Mouse (Mus musculus) kidney, embryonic 16.5 days (tissue): Measurements from ENCODE around the gene Acsl1. TPM values are rescaled to one million over a fixed set of nuclear protein-coding genes. Genes with fewer than 3 reads are reported as not detected.
"Not testable (repeated sequence)": the region's sequence is repeated elsewhere in the genome, so short reads cannot be mapped to it uniquely, and the experiment has no call there.

Source experiments
- ATAC-seq: fragments of 200-750 bp; cut with Nextera tagmentation; 2 replicates; pipeline ENCODE4 v1.8.0; 2017; ENCODE audit warnings: moderate TSS enrichment; ENCODE audit not compliant: low FRiP score, low TSS enrichment
- H3K27ac ChIP-seq: fragments of 300-500 bp; sonication (generic); 2 replicates; pipeline ENCODE4 v1.5.1; 2014; ENCODE audit warnings: low read length
- H3K27me3 ChIP-seq: fragments of 300-500 bp; sonication (generic); 2 replicates; pipeline ENCODE4 v1.6.1; 2014; ENCODE audit warnings: low read length, control low read depth, mixed read lengths; ENCODE audit not compliant: insufficient read depth
- H3K36me3 ChIP-seq: fragments of 300-500 bp; sonication (generic); 2 replicates; pipeline ENCODE4 v1.6.1; 2014; ENCODE audit warnings: low read length, control low read depth, mixed read lengths; ENCODE audit not compliant: insufficient read depth
- H3K4me1 ChIP-seq: fragments of 300-500 bp; sonication (generic); 2 replicates; pipeline ENCODE4 v1.6.1; 2014; ENCODE audit warnings: low read length, control low read depth, mixed read lengths; ENCODE audit not compliant: insufficient read depth
- H3K4me2 ChIP-seq: fragments of 300-500 bp; sonication (generic); replicated peaks from 2 replicates; pipeline ENCODE4 v1.6.1; 2014; ENCODE audit warnings: low read depth, low read length
- H3K4me3 ChIP-seq: fragments of 300-500 bp; sonication (generic); 2 replicates; pipeline ENCODE4 v1.5.1; 2014; ENCODE audit warnings: mild to moderate bottlenecking, low read length
- H3K9ac ChIP-seq: fragments of 300-500 bp; sonication (generic); replicated peaks from 2 replicates; pipeline ENCODE4 v1.6.1; 2014; ENCODE audit warnings: low read length
- H3K9me3 ChIP-seq: fragments of 300-500 bp; sonication (generic); 2 replicates; pipeline ENCODE4 v1.6.1; 2016; ENCODE audit warnings: low read length, control low read depth
- WGBS: fragments of 180-500 bp; shearing (Covaris S2); extraction: QIAGEN DNeasy Blood & Tissue Kit; methylation state at CpG from one replicate; pipeline ENCODE4 v1.1.7; 2014; 5-methylcytosine and 5-hydroxymethylcytosine counted together
- polyA plus RNA-seq: library from polyadenylated mRNA; unstranded; fragments of >200 nt; fragmentation: Nextera tagmentation; extraction: Ambion mirVana; gene quantifications from 2 replicates; pipeline ENCODE4 v1.2.1, GENCODE M21; 2015

Gene Acsl1
- polyA plus RNA-seq, 1 experiment from 2014 or later = 20.6 TPM

GRCm38 (mm10) chr8:46567946-46568345 lies 97.1 kb downstream of the Acsl1 start:
- H3K4me1 ChIP-seq = no peaks in the 10 kb centered on the region
- no peak overlapping the region for H3K4me3 ChIP-seq
- H3K9ac ChIP-seq = no peak overlapping the region
- H3K36me3 ChIP-seq = peaks cover 11% of the 10 kb centered on the region
- no peak overlapping the region for H3K4me2 ChIP-seq
- no peak overlapping the region for H3K27ac ChIP-seq
- H3K27me3 ChIP-seq = no peaks in the 10 kb centered on the region
- ATAC-seq = no peak
- 77% methylated on average over 8 of the region's 8 CpGs for WGBS
- no peaks in the 10 kb centered on the region for H3K9me3 ChIP-seq

- no peak overlapping the region for H3K9ac ChIP-seq
- H3K4me3 ChIP-seq = no peak overlapping the region
- ATAC-seq = no peak
- H3K9me3 ChIP-seq = no peaks in the 10 kb centered on the region
- H3K36me3 ChIP-seq = peaks cover 12% of the 10 kb centered on the region; the same call in 1 of the 2 replicates
- 69% methylated on average over 2 of the region's 2 CpGs for WGBS
- no peaks in the 10 kb centered on the region for H3K27me3 ChIP-seq
- no peak overlapping the region for H3K4me2 ChIP-seq
- no peaks in the 10 kb centered on the region for H3K4me1 ChIP-seq
- H3K27ac ChIP-seq = no peak overlapping the region
These were observed 98.1 kb downstream of the Acsl1 start for GRCm38 (mm10) chr8:46568942-46569341.

GRCm38 (mm10) chr8:46569659-46570441 lies 99.0 kb downstream of the Acsl1 start:
- Histone ChIP-seq H3K27ac (no peak overlapping the region), H3K9ac (no peak overlapping the region), H3K36me3 (peaks cover 13% of the 10 kb centered on the region; the same call in 1 of the 2 replicates), H3K4me2 (no peak overlapping the region), H3K4me3 (no peak overlapping the region), H3K9me3 (no peaks in the 10 kb centered on the region), H3K27me3 (no peaks in the 10 kb centered on the region), H3K4me1 (no peaks in the 10 kb centered on the region)
- ATAC-seq = no peak
- WGBS = 83% methylated on average over 19 of the region's 19 CpGs

GRCm38 (mm10) chr8:46570673-46571072 lies 99.8 kb downstream of the Acsl1 start:
- Histone ChIP-seq H3K27ac (no peak overlapping the region), H3K9ac (no peak overlapping the region), H3K27me3 (no peaks in the 10 kb centered on the region), H3K36me3 (peaks cover 16% of the 10 kb centered on the region; the same call in 1 of the 2 replicates), H3K4me3 (no peak overlapping the region), H3K4me1 (no peaks in the 10 kb centered on the region), H3K9me3 (no peaks in the 10 kb centered on the region), H3K4me2 (no peak overlapping the region)
- no peak for ATAC-seq
- 90% methylated on average over 9 of the region's 14 CpGs for WGBS

- 89% methylated on average over 2 of the region's 2 CpGs for WGBS
- Histone ChIP-seq H3K9me3 (no peaks in the 10 kb centered on the region), H3K36me3 (peaks cover 34% of the 10 kb centered on the region), H3K4me2 (no peak overlapping the region), H3K9ac (no peak overlapping the region), H3K4me1 (no peaks in the 10 kb centered on the region), H3K27me3 (no peaks in the 10 kb centered on the region), H3K27ac (no peak overlapping the region), H3K4me3 (no peak overlapping the region)
- ATAC-seq = no peak
These were observed 102.6 kb downstream of the Acsl1 start for GRCm38 (mm10) chr8:46573446-46573845.

- H3K4me1 ChIP-seq = no peaks in the 10 kb centered on the region
- no peaks in the 10 kb centered on the region for H3K9me3 ChIP-seq
- WGBS = 84% methylated on average over 2 of the region's 2 CpGs
- no peak for ATAC-seq
- H3K4me2 ChIP-seq = no peak overlapping the region
- H3K9ac ChIP-seq = no peak overlapping the region
- no peak overlapping the region for H3K27ac ChIP-seq
- H3K36me3 ChIP-seq = peaks cover 36% of the 10 kb centered on the region
- no peaks in the 10 kb centered on the region for H3K27me3 ChIP-seq
- H3K4me3 ChIP-seq = no peak overlapping the region
These were observed 103.1 kb downstream of the Acsl1 start for GRCm38 (mm10) chr8:46573964-46574363.

- H3K4me1 ChIP-seq = no peaks in the 10 kb centered on the region
- no peak overlapping the region for H3K4me3 ChIP-seq
- no peak overlapping the region for H3K27ac ChIP-seq
- 97% methylated on average over 9 of the region's 9 CpGs for WGBS
- ATAC-seq = no peak
- no peaks in the 10 kb centered on the region for H3K9me3 ChIP-seq
- no peak overlapping the region for H3K9ac ChIP-seq
- no peaks in the 10 kb centered on the region for H3K27me3 ChIP-seq
- no peak overlapping the region for H3K4me2 ChIP-seq
- peaks cover 35% of the 10 kb centered on the region for H3K36me3 ChIP-seq
These were observed 108.0 kb downstream of the Acsl1 start for GRCm38 (mm10) chr8:46578794-46579193.

- H3K9me3 ChIP-seq, H3K4me2 ChIP-seq, H3K9ac ChIP-seq, H3K36me3 ChIP-seq, H3K27me3 ChIP-seq, H3K4me3 ChIP-seq, ATAC-seq, H3K27ac ChIP-seq, H3K4me1 ChIP-seq: not testable (repeated sequence)
- 60% methylated on average over 4 of the region's 4 CpGs for WGBS
These were observed 113.5 kb downstream of the Acsl1 start for GRCm38 (mm10) chr8:46584328-46584727.

GRCm38 (mm10) chr8:46585576-46585975 lies 114.7 kb downstream of the Acsl1 start:
- no peaks in the 10 kb centered on the region for H3K4me1 ChIP-seq
- no peak for ATAC-seq
- 80% methylated on average over 3 of the region's 3 CpGs for WGBS
- H3K9ac ChIP-seq = no peak overlapping the region
- H3K9me3 ChIP-seq = no peaks in the 10 kb centered on the region
- 0 out of 2 replicates have a peak, but pooled peaks cover 8% of the 10 kb centered on the region for H3K36me3 ChIP-seq
- no peak overlapping the region for H3K4me2 ChIP-seq
- H3K4me3 ChIP-seq = no peak overlapping the region
- no peaks in the 10 kb centered on the region for H3K27me3 ChIP-seq
- H3K27ac ChIP-seq = no peak overlapping the region
